Mouse (Mus musculus) spleen, postnatal 14 days (tissue): ENCODE results near the gene H1f0.

Experiments
- DNase-seq, 2 experiments: peaks; one replicate each; pipeline ENCODE4 v3.0.0; 2021 to 2022; ENCODE audit warnings: low spot score in 2 of 2

H1f0 gene

GRCm38 (mm10) chr15:79028237-79028738 is at the start of gene H1f0:
Gene H1f0 (plus strand): TSS chr15:79028450.
- peak; percentile 42 to 75 for DNase-seq

- peak in 1 of 2 experiments; percentile 29 for DNase-seq
These were observed 49.4 kb upstream of the H1f0 start for GRCm38 (mm10) chr15:78978875-78979274.

- DNase-seq: no peak
These were observed 48.2 kb upstream of the H1f0 start for GRCm38 (mm10) chr15:78980084-78980483.

GRCm38 (mm10) chr15:78982658-78983435 is 45.4 kb upstream of the H1f0 start:
- DNase-seq: peak; percentile 77 to 81

GRCm38 (mm10) chr15:78983436-78984285 is 44.6 kb upstream of the H1f0 start:
- peak; percentile 38 to 51 for DNase-seq

GRCm38 (mm10) chr15:78984286-78984778 is 43.9 kb upstream of the H1f0 start:
- DNase-seq: no peak

- DNase-seq: no peak
These were observed 41.6 kb upstream of the H1f0 start for GRCm38 (mm10) chr15:78986536-78987220.

- no peak for DNase-seq
These were observed 39.7 kb upstream of the H1f0 start for GRCm38 (mm10) chr15:78988499-78988971.

GRCm38 (mm10) chr15:78989152-78990092 is 38.8 kb upstream of the H1f0 start:
- DNase-seq: no peak

- DNase-seq: no peak
These were observed 38.2 kb upstream of the H1f0 start for GRCm38 (mm10) chr15:78990093-78990463.

GRCm38 (mm10) chr15:78990970-78991525 is 37.2 kb upstream of the H1f0 start:
- DNase-seq: no peak

- DNase-seq: no peak
These were observed 36.0 kb upstream of the H1f0 start for GRCm38 (mm10) chr15:78992235-78992634.

- DNase-seq: no peak
These were observed 35.3 kb upstream of the H1f0 start for GRCm38 (mm10) chr15:78992925-78993324.

GRCm38 (mm10) chr15:78995916-78996315 is 32.3 kb upstream of the H1f0 start:
- DNase-seq: no peak

GRCm38 (mm10) chr15:78996663-78997062 is 31.6 kb upstream of the H1f0 start:
- DNase-seq: no peak

- no peak for DNase-seq
These were observed 29.9 kb upstream of the H1f0 start for GRCm38 (mm10) chr15:78998348-78998747.

GRCm38 (mm10) chr15:78999586-78999985 is 28.7 kb upstream of the H1f0 start:
- DNase-seq: no peak

- DNase-seq: no peak
These were observed 27.9 kb upstream of the H1f0 start for GRCm38 (mm10) chr15:79000357-79000791.

- no peak for DNase-seq
These were observed 26.7 kb upstream of the H1f0 start for GRCm38 (mm10) chr15:79001559-79001958.

GRCm38 (mm10) chr15:79002036-79002435 is 26.2 kb upstream of the H1f0 start:
- no peak for DNase-seq
